Mouse (Mus musculus) heart, postnatal 0 days (tissue): ENCODE data around the gene Syt6. TPM values are rescaled to one million over a fixed set of nuclear protein-coding genes. Genes with fewer than 3 reads are reported as not detected.
"Not testable (repeated sequence)": the region's sequence is repeated elsewhere in the genome, so short reads cannot be mapped to it uniquely, and the experiment has no call there.

Experiments
- ATAC-seq: fragments of 200-750 bp; cut with Nextera tagmentation; 2 replicates; pipeline ENCODE4 v1.8.0; 2017; ENCODE audit warnings: low read depth, moderate number of reproducible peaks, moderate library complexity; ENCODE audit not compliant: insufficient read depth
- DNase-seq: peaks from one replicate; pipeline ENCODE4 v3.0.0-alpha.2; 2016; ENCODE audit warnings: low spot score
- H3K27ac ChIP-seq: fragments of 300-500 bp; sonication (generic); 2 replicates; pipeline ENCODE4 v1.5.1; 2014; ENCODE audit warnings: low read depth, mild to moderate bottlenecking
- H3K27me3 ChIP-seq: fragments of 300-500 bp; sonication (generic); 2 replicates; pipeline ENCODE4 v1.6.1; 2014; ENCODE audit warnings: low read length, mixed read lengths; ENCODE audit not compliant: control insufficient read depth, insufficient read depth
- H3K36me3 ChIP-seq: fragments of 300-500 bp; sonication (generic); replicated peaks from 2 replicates; pipeline ENCODE4 v1.6.1; 2014; ENCODE audit warnings: low read length, mixed read lengths; ENCODE audit not compliant: control insufficient read depth, insufficient read depth
- H3K4me1 ChIP-seq: fragments of 300-500 bp; sonication (generic); 2 replicates; pipeline ENCODE4 v1.6.1; 2014; ENCODE audit warnings: antibody characterized with exemption; ENCODE audit not compliant: control insufficient read depth, insufficient read depth
- H3K4me2 ChIP-seq: fragments of 300-500 bp; sonication (generic); 2 replicates; pipeline ENCODE4 v1.6.1; 2014; ENCODE audit warnings: low read depth, mild to moderate bottlenecking, low read length, moderate library complexity
- H3K4me3 ChIP-seq: fragments of 300-500 bp; sonication (generic); 2 replicates; pipeline ENCODE4 v1.5.1; 2014; ENCODE audit warnings: low read depth, low read length
- H3K9ac ChIP-seq: fragments of 300-500 bp; sonication (generic); replicated peaks from 2 replicates; pipeline ENCODE4 v1.6.1; 2014; ENCODE audit warnings: low read depth, low read length, mixed read lengths
- H3K9me3 ChIP-seq: fragments of 300-500 bp; sonication (generic); replicated peaks from 2 replicates; pipeline ENCODE4 v1.6.1; 2016; ENCODE audit warnings: low read length; ENCODE audit not compliant: control insufficient read depth
- CTCF ChIP-seq: IDR thresholded peaks from 2 replicates; pipeline ENCODE4 v1.5.1; 2016; ENCODE audit warnings: antibody characterized with exemption, control low read depth, low read depth
- EP300 ChIP-seq: IDR thresholded peaks from 2 replicates; pipeline ENCODE4 v1.6.1; 2016; ENCODE audit warnings: antibody characterized with exemption, low read depth
- WGBS: fragments of 180-500 bp; shearing (Covaris S2); extraction: QIAGEN DNeasy Blood & Tissue Kit; methylation state at CpG from one replicate; pipeline ENCODE4 v1.1.7; 2014; 5-methylcytosine and 5-hydroxymethylcytosine counted together
- polyA plus RNA-seq: library from polyadenylated mRNA; unstranded; fragments of >200 nt; fragmentation: Nextera tagmentation; extraction: Ambion mirVana; gene quantifications from 2 replicates; pipeline ENCODE4 v1.2.1, GENCODE M21; 2015
- total RNA-seq: library from RNA; depleted of rRNA; stranded (reverse); fragments of >200 nt; gene quantifications from 2 replicates; pipeline ENCODE4 v1.2.3, GENCODE M21; 2014; ENCODE audit warnings: low replicate concordance

Gene Syt6
- total and polyA plus RNA-seq, 2 experiments from 2014 or later, result not detected

- no peak overlapping the region for H3K9ac ChIP-seq
- no peak for TF ChIP-seq CTCF
- no peak for TF ChIP-seq EP300
- DNase-seq (no peak), ATAC-seq (no peak)
- H3K27ac ChIP-seq, result no peak overlapping the region
- no peak overlapping the region for H3K4me3 ChIP-seq
- no peaks in the 10 kb centered on the region for H3K36me3 ChIP-seq
- WGBS, result 76% methylated on average over 1 of the region's 1 CpGs
- H3K4me2 ChIP-seq, result no peak overlapping the region
- H3K4me1 ChIP-seq, result no peaks in the 10 kb centered on the region
- H3K27me3 ChIP-seq, result no peaks in the 10 kb centered on the region
- no peaks in the 10 kb centered on the region for H3K9me3 ChIP-seq
Observed at GRCm38 (mm10) chr3:103637641-103638040, 62.6 kb downstream of the Syt6 start.

GRCm38 (mm10) chr3:103640226-103640803 lies 65.3 kb downstream of the Syt6 start:
- no peaks in the 10 kb centered on the region for H3K36me3 ChIP-seq
- ATAC-seq, result no peak
- WGBS, result 67% methylated on average over 8 of the region's 8 CpGs

GRCm38 (mm10) chr3:103641301-103641700 lies 66.3 kb downstream of the Syt6 start:
- Histone ChIP-seq H3K9me3 (no peaks in the 10 kb centered on the region), H3K36me3 (no peaks in the 10 kb centered on the region), H3K4me2 (no peak overlapping the region), H3K27me3 (no peaks in the 10 kb centered on the region), H3K4me3 (no peak overlapping the region), H3K9ac (no peak overlapping the region), H3K4me1 (no peaks in the 10 kb centered on the region), H3K27ac (no peak overlapping the region)
- no peak for TF ChIP-seq CTCF
- no peak for TF ChIP-seq EP300
- no peak for ATAC-seq
- no peak for DNase-seq
- WGBS, result 53% methylated on average over 7 of the region's 7 CpGs

More at GRCm38 (mm10) chr3:103640226-103640803, 65.3 kb downstream of the Syt6 start:
- DNase-seq, result no peak
- H3K4me3 ChIP-seq, result no peak overlapping the region
- H3K4me1 ChIP-seq, result no peaks in the 10 kb centered on the region
- H3K27ac ChIP-seq, result no peak overlapping the region
- H3K4me2 ChIP-seq, result no peak overlapping the region
- no peaks in the 10 kb centered on the region for H3K9me3 ChIP-seq
- H3K27me3 ChIP-seq, result no peaks in the 10 kb centered on the region
- TF ChIP-seq CTCF (no peak), EP300 (no peak)
- H3K9ac ChIP-seq, result no peak overlapping the region

- WGBS, result 81% methylated on average over 2 of the region's 2 CpGs
- H3K27ac ChIP-seq, H3K9me3 ChIP-seq, H3K36me3 ChIP-seq, ATAC-seq, H3K27me3 ChIP-seq, H3K4me2 ChIP-seq, DNase-seq, H3K4me1 ChIP-seq, H3K4me3 ChIP-seq, H3K9ac ChIP-seq: not testable (repeated sequence)
Observed at GRCm38 (mm10) chr3:103645968-103646367, 70.9 kb downstream of the Syt6 start, which contains the start of gene Atg4a-ps. Gene Atg4a-ps (minus strand): TSS chr3:103646068.

- ATAC-seq, result no peak
- no peak overlapping the region for H3K4me2 ChIP-seq
- 0 out of 2 replicates have a peak, but pooled peaks cover 4% of the 10 kb centered on the region for H3K4me1 ChIP-seq
- H3K27me3 ChIP-seq, result no peaks in the 10 kb centered on the region
- TF ChIP-seq CTCF, result no peak
- TF ChIP-seq EP300, result no peak
- no peak for DNase-seq
- no peak overlapping the region for H3K4me3 ChIP-seq
- no peak overlapping the region for H3K9ac ChIP-seq
- no peak overlapping the region for H3K27ac ChIP-seq
- 66% methylated on average over 11 of the region's 11 CpGs for WGBS
- no peaks in the 10 kb centered on the region for H3K36me3 ChIP-seq
- H3K9me3 ChIP-seq, result no peaks in the 10 kb centered on the region
Observed at GRCm38 (mm10) chr3:103647164-103647867, 72.3 kb downstream of the Syt6 start.

- Histone ChIP-seq H3K27ac (no peak overlapping the region), H3K36me3 (no peaks in the 10 kb centered on the region), H3K9ac (no peak overlapping the region), H3K4me2 (no peak overlapping the region), H3K27me3 (no peaks in the 10 kb centered on the region), H3K9me3 (no peaks in the 10 kb centered on the region), H3K4me1 (0 out of 2 replicates have a peak, but pooled peaks cover 4% of the 10 kb centered on the region), H3K4me3 (no peak overlapping the region)
- TF ChIP-seq EP300 (no peak), CTCF (no peak)
- ATAC-seq (no peak), DNase-seq (peak; percentile 27)
- 59% methylated on average over 4 of the region's 4 CpGs for WGBS
Observed at GRCm38 (mm10) chr3:103648486-103648885, 73.5 kb downstream of the Syt6 start.
